Mouse (Mus musculus) forebrain, embryonic 13.5 days (tissue): Measurements from ENCODE around the gene Cox5b. TPM values are rescaled to one million over a fixed set of nuclear protein-coding genes. Genes with fewer than 3 reads are reported as not detected.
"Not testable (repeated sequence)": the region's sequence is repeated elsewhere in the genome, so short reads cannot be mapped to it uniquely, and the experiment has no call there.

Experiments
- ATAC-seq: fragments of 200-750 bp; cut with Nextera tagmentation; 2 replicates; pipeline ENCODE4 v1.8.0; 2017
- H3K27ac ChIP-seq: fragments of 300-500 bp; sonication (generic); 2 replicates; pipeline ENCODE4 v1.5.1; 2015; ENCODE audit warnings: inconsistent platforms, mild to moderate bottlenecking, moderate library complexity
- H3K27me3 ChIP-seq: fragments of 300-500 bp; sonication (generic); 2 replicates; pipeline ENCODE4 v1.6.1; 2015; ENCODE audit warnings: mild to moderate bottlenecking, inconsistent platforms
- H3K36me3 ChIP-seq: fragments of 300-500 bp; sonication (generic); 2 replicates; pipeline ENCODE4 v1.6.1; 2015; ENCODE audit warnings: mild to moderate bottlenecking, inconsistent platforms; ENCODE audit not compliant: poor library complexity, severe bottlenecking
- H3K4me1 ChIP-seq: fragments of 300-500 bp; sonication (generic); 2 replicates; pipeline ENCODE4 v1.6.1; 2015; ENCODE audit warnings: inconsistent platforms
- H3K4me2 ChIP-seq: fragments of 300-500 bp; sonication (generic); 2 replicates; pipeline ENCODE4 v1.6.1; 2015; ENCODE audit warnings: inconsistent platforms, mild to moderate bottlenecking, moderate library complexity
- H3K4me3 ChIP-seq: fragments of 300-500 bp; sonication (generic); 2 replicates; pipeline ENCODE4 v1.5.1; 2015; ENCODE audit warnings: mild to moderate bottlenecking, inconsistent platforms
- H3K9ac ChIP-seq: fragments of 300-500 bp; sonication (generic); 2 replicates; pipeline ENCODE4 v1.6.1; 2015; ENCODE audit warnings: mild to moderate bottlenecking, inconsistent platforms
- H3K9me3 ChIP-seq: fragments of 300-500 bp; sonication (generic); replicated peaks from 2 replicates; pipeline ENCODE4 v1.6.1; 2016; ENCODE audit warnings: inconsistent platforms
- WGBS: fragments of 180-500 bp; shearing (Covaris S2); methylation state at CpG from one replicate; pipeline ENCODE4 v1.1.7; 2015; 5-methylcytosine and 5-hydroxymethylcytosine counted together
- polyA plus RNA-seq: library from polyadenylated mRNA; unstranded; fragments of >200 nt; fragmentation: Nextera tagmentation; extraction: Ambion mirVana; gene quantifications from 2 replicates; pipeline ENCODE4 v1.2.1, GENCODE M21; 2015

Cox5b gene
- polyA plus RNA-seq, 1 experiment from 2014 or later, result 572 TPM

DNA sequence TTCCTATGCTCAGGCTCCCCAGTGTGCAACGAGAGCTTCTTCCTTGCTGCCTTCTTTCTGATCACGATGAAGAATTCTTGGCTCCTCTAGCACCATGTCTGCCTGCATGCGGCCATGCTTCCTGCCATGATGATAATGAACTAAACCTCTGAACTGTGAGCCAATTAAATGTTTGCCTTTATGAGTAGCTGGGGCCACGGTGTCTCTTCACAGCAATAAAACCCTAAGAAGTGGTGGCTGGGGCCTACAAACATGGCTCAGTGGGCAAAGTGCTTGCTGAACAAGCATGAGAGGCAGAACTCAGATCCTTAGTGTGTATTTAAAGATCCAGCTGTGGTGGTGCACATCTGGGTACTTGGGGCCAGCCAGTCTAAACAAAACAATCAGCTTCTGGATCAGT is 25.3 kb upstream of the Cox5b start:
- Histone ChIP-seq H3K36me3 (no peaks in the 10 kb centered on the region), H3K4me3 (no peak overlapping the region), H3K9ac (no peak overlapping the region), H3K4me1 (no peaks in the 10 kb centered on the region), H3K9me3 (no peaks in the 10 kb centered on the region), H3K27ac (no peak overlapping the region), H3K4me2 (no peak overlapping the region), H3K27me3 (no peaks in the 10 kb centered on the region)
- no peak for ATAC-seq
- 71% methylated on average over 4 of the region's 4 CpGs for WGBS

DNA sequence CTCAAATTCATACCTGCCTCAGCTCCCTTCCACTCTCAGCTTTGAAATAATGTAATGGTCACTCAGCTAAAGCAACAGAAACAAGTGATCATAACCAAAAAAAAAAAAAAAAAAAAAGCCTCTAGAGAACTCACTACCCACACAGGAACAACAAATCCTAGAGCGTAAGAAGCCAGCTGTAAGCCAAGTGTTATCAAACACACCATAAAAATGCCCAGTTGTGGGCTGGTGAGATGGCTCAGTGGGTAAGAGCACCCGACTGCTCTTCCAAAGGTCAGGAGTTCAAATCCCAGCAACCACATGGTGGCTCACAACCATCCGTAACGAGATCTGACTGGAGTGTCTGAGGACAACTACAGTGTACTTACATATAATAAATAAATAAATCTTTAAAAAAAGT is 23.2 kb upstream of the Cox5b start:
- not testable (repeated sequence) for H3K4me1 ChIP-seq, H3K27ac ChIP-seq, ATAC-seq, H3K27me3 ChIP-seq, H3K9ac ChIP-seq, H3K4me2 ChIP-seq, H3K4me3 ChIP-seq, H3K36me3 ChIP-seq, H3K9me3 ChIP-seq
- 79% methylated on average over 4 of the region's 4 CpGs for WGBS

DNA sequence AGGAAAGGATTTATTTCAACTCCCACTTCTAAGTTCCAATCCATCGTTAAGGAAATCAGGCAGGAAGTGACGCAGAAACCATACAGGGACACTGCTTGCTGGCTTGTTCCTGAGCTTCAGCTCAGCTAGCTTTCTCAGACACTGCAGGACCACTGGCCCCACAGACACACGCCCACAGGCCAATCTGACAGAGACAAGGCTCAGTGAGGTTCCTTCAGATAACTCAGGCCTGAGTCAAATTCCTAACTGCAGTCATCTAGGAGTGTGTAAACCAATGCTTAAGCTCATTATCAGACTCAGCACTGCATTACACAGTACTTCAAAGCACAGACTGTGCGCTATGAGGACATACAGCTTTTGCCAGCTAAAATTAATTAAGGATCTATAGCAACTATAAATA is 21.0 kb upstream of the Cox5b start:
- no peak for ATAC-seq
- Histone ChIP-seq H3K4me1 (no peaks in the 10 kb centered on the region), H3K9me3 (no peaks in the 10 kb centered on the region), H3K27me3 (no peaks in the 10 kb centered on the region), H3K27ac (no peak overlapping the region), H3K4me3 (no peak overlapping the region), H3K4me2 (no peak overlapping the region), H3K9ac (no peak overlapping the region), H3K36me3 (no peaks in the 10 kb centered on the region)
- 76% methylated on average over 4 of the region's 4 CpGs for WGBS

DNA sequence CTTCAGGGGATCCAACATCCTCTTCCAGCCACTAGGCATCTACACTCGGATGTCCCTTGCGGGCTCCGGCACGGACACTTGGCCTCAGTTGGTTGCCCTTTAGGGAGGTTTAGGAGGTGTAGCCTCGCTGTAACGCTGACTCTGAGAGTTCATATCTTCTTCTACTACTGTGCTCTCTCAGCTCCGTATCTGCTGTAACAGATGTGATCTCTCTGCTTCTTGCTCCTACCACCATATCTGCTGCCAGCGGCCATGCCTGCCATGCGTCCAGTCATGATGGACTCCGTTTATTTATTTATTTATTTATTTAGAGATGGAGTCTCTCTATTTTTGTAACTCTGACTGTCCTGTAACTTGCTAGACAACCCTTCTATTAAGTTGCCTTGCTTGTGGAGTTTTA is 20.0 kb upstream of the Cox5b start:
- Histone ChIP-seq H3K27ac (no peak overlapping the region), H3K36me3 (no peaks in the 10 kb centered on the region), H3K4me1 (no peaks in the 10 kb centered on the region), H3K9me3 (no peaks in the 10 kb centered on the region), H3K4me3 (no peak overlapping the region), H3K27me3 (no peaks in the 10 kb centered on the region), H3K9ac (no peak overlapping the region), H3K4me2 (no peak overlapping the region)
- ATAC-seq, result no peak
- 91% methylated on average over 10 of the region's 10 CpGs for WGBS

DNA sequence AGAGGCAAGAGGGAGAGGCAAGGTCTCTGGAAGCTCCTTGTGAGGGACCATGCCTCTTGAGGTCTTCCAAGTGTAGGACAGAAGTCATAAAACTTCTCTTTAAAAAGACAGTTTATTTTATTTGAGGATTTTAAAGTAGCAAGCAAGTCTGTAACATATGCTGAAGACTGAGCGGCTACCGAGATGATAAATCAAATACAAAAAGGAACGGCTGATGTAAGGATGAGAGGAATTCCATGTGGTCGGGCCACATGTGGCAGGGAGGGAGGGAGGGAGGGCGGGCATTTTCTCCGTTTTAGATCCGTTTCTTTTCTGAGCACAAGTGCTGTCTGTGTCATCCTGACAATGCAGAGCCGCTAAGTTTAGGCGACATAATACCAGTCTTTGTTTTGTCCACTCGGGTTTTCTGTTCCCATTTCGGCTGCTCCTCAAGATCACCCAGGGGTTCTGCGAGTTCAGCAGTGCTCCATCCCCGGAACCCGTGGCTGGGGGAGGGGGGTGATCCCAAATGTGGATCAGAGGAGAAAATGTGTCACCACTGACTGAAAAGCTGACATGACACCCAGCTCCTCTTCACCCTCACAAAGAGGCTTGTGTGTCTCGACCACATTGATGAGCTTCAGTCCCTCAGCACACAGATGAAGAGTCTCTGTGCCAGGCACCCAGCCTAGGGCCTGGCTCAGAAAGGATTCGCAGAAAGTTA is 18.4 kb upstream of the Cox5b start:
- Histone ChIP-seq H3K27ac (no peak overlapping the region), H3K9ac (no peak overlapping the region), H3K36me3 (no peaks in the 10 kb centered on the region), H3K9me3 (no peaks in the 10 kb centered on the region), H3K27me3 (no peaks in the 10 kb centered on the region), H3K4me2 (no peak overlapping the region), H3K4me3 (no peak overlapping the region), H3K4me1 (no peaks in the 10 kb centered on the region)
- 55% methylated on average over 16 of the region's 16 CpGs for WGBS
- ATAC-seq, result no peak

DNA sequence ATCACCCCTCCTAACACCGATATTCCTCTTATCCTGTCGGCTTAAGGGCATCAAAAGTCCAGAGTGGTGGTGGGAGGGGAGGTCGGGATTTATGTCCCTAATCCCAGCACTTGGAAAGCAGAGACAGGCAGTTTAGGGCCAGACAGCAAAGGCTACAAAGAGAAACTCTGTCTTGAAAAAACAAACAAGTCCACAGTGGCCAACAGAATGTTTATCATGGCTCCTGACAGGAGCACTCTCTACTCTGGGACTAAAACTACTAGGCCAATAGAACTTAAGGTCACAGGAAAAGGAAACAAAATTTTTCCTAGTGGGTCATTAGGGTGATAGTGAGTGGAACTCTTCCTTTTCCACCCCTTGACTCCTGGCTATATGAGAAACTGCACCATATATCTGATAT is 16.3 kb upstream of the Cox5b start:
- Histone ChIP-seq H3K9me3 (no peaks in the 10 kb centered on the region), H3K36me3 (no peaks in the 10 kb centered on the region), H3K4me1 (no peaks in the 10 kb centered on the region), H3K27me3 (no peaks in the 10 kb centered on the region), H3K9ac (no peak overlapping the region), H3K27ac (no peak overlapping the region), H3K4me2 (no peak overlapping the region), H3K4me3 (no peak overlapping the region)
- WGBS, result 78% methylated on average over 3 of the region's 3 CpGs
- ATAC-seq, result no peak

DNA sequence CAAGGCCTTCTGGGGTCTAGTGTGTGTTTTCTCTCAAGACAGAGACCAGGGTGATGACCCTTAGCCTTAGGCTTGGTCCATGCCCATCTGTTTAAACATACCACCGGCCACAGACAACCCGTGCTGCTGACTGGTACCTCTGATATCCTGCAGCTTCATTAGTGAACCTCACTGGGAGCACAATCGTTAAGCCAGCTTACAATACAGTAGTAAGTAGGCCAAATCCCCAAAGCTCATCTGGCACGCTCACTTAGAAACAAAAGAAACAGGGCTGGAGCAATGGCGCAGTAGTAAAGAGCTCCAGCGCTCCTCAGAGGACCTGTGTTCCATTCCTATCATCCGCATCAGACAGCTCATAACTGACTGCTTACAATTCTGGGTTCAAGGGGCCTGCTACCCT is 10.4 kb upstream of the Cox5b start:
- no peak for ATAC-seq
- no peak overlapping the region for H3K27ac ChIP-seq
- 36% methylated on average over 7 of the region's 7 CpGs for WGBS
- H3K27me3 ChIP-seq, result no peaks in the 10 kb centered on the region
- no peak overlapping the region for H3K4me2 ChIP-seq
- no peak overlapping the region for H3K9ac ChIP-seq
- no peaks in the 10 kb centered on the region for H3K9me3 ChIP-seq
- no peaks in the 10 kb centered on the region for H3K4me1 ChIP-seq
- no peak overlapping the region for H3K4me3 ChIP-seq
- H3K36me3 ChIP-seq, result no peaks in the 10 kb centered on the region

DNA sequence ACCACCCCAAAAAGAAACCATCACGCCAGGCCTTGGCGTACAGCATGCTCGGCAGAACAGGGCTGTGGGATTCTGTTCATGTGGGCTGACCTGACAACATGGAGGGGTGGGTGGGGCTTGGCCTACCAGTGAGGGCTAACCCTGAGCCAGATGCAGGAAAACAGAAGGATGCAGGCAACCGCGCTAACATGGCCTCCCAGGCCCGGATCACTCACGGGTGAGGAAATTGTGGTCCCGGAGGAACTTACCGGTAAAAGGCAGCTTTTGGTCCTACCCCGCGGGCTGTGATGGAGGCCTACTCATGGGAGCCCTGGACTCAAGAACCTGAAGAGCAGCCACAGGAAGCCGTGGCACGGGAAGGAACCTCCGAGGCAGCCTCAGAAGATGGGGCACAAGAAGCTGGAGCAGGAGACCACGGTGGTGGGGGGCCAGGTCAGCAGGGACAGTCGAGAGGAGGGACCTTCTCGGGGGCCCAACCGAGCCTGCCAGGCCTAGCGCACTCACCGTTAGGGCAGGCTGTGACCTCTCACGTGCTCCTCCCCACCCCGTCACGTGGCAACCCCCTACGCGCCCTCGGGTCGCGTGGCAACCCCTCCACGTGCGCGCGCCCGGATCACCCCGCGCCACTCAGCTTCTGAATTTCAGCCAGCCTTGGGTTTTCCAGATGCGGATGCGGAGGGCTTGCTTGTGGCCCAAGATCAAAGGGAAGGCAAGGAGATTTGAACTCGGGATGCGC is 8.5 kb upstream of the Cox5b start, which contains the start of gene Fam178b:
TSS of gene Fam178b (minus strand) at position 564 of the 736 bp plus-strand sequence.
- no peak for ATAC-seq
- no peak within 1 kb of the TSS for H3K4me2 ChIP-seq
- H3K4me1 ChIP-seq, result no peaks in the 10 kb centered on the region
- H3K4me3 ChIP-seq, result no peak within 1 kb of the TSS
- H3K36me3 ChIP-seq, result no peaks in the 10 kb centered on the region
- H3K27ac ChIP-seq, result no peak within 1 kb of the TSS
- H3K9me3 ChIP-seq, result no peaks in the 10 kb centered on the region
- H3K27me3 ChIP-seq, result no peaks in the 10 kb centered on the region
- no peak within 1 kb of the TSS for H3K9ac ChIP-seq
- WGBS, result 92% methylated on average over 39 of the region's 39 CpGs

DNA sequence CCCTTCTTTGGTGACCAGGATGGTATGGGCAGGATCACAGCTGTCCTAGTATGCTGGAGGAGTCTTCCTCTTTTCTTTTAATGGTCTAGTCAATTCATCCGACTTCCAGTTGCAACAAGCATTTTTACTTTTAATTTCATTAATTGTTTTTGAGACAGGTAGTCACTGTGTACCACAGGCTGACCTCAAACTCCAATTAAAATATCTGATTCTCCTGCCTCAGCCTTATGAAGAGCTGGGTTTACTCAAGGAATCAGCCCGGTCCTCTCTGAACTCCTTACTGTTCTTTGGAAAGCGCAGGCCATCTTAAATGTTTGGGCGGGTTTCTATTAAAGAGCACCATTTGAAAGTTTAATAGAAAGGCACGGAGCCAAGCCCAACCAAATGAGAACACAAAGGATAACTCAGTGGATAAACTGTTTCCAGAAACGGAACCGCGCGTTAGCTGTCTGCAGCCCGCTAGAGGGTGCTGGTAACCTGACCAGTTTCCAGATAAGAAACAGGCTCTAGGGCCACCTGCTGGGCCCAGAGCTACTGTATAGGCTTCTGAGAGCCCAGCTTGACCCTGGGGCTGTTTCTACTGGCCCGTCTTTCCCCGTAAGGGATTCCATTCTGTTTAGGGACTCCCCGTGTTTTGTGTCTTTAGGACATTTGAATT is 7.3 kb upstream of the Cox5b start:
- 10% methylated on average over 13 of the region's 13 CpGs for WGBS
- H3K4me1 ChIP-seq, result no peaks in the 10 kb centered on the region
- no peak overlapping the region for H3K27ac ChIP-seq
- no peak overlapping the region for H3K4me2 ChIP-seq
- H3K27me3 ChIP-seq, result no peaks in the 10 kb centered on the region
- no peaks in the 10 kb centered on the region for H3K36me3 ChIP-seq
- H3K9ac ChIP-seq, result no peak overlapping the region
- H3K4me3 ChIP-seq, result no peak overlapping the region
- H3K9me3 ChIP-seq, result no peaks in the 10 kb centered on the region
- ATAC-seq, result peak; percentile 83

DNA sequence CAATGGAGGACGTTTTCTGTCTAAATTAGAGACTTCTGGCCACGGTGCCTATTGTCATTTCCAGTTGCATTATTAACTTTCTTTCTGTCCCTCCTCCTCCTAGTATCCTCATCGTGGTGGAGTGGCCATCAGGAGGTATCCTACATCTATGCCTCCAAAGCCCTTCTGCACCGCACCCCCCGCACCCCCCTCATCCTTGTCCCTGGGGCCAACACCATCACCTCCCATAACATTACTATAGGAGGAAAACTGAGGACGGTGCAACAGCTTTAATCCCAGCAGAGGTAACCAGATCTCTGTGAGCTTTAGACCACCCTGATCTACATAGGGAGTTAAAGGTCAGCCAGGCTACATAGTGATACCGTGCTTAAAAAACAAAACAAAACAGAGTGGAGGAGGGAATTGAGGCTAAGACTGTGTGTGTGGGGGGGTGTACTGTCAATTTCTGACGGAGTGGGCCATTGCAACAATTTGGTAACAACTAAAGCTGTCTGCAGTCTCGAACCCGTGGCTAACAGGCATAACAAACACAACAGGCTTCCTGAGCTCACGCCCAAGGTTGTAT is 496 bp upstream of the Cox5b start:
- WGBS, result 67% methylated on average over 11 of the region's 11 CpGs
- no peak; the same call in 1 of the 2 replicates for ATAC-seq
- no peak overlapping the region for H3K27ac ChIP-seq

DNA sequence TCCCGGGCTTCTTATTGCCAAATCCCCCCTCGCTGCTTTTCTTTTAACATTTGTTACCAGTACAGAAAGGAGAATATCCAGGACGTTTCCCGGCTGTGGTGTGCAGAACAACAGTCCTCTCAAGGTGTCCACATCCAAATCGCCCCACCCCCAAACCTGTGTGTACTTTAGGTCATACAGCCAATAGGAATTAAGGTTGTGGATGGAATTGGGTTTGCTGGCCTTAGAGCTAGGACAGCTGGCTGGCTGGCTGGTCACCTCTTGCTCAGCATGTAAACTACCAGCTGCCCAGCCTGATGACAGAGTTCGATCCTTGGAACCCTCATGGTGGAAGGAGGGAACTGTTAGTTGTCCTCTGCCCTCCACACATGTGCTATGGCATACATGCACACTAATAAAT is 3.6 kb downstream of the Cox5b start:
- Histone ChIP-seq H3K4me3 (no peak overlapping the region), H3K4me1 (peaks cover 11% of the 10 kb centered on the region), H3K27me3 (no peaks in the 10 kb centered on the region), H3K27ac (no peak overlapping the region), H3K4me2 (no peak overlapping the region), H3K9ac (no peak overlapping the region), H3K9me3 (no peaks in the 10 kb centered on the region), H3K36me3 (peaks cover 44% of the 10 kb centered on the region)
- WGBS, result 89% methylated on average over 6 of the region's 6 CpGs
- no peak for ATAC-seq

More for the DNA sequence above, 496 bp upstream of the Cox5b start:
- Histone ChIP-seq H3K4me2 (peak overlapping the region; percentile 90), H3K36me3 (peaks cover 25% of the 10 kb centered on the region), H3K4me3 (peak overlapping the region; percentile 85), H3K27me3 (no peaks in the 10 kb centered on the region), H3K9me3 (no peaks in the 10 kb centered on the region), H3K9ac (peak overlapping the region; percentile 46), H3K4me1 (peaks cover 11% of the 10 kb centered on the region)

DNA sequence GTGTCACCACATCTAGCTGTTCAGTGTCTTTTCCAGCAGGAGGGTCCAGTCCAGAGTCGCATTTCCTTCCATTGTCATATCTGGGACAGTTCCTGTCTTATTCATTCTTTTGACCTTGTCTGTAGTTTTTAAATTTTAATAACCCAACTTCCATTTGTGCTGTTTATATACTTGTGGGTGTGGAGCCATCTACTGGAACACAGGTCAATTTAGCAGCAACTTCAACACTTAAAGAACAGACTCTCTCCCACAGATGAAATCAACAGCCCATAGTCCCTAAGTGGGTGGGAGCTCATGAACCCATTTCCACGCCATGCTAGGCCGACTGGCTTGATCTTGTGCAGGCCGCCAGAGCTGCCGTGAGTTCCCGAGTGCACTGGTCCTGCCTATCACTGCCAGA is 5.2 kb downstream of the Cox5b start:
- no peak for ATAC-seq
- 77% methylated on average over 6 of the region's 6 CpGs for WGBS
- no peaks in the 10 kb centered on the region for H3K9me3 ChIP-seq

More for the DNA sequence above, 5.2 kb downstream of the Cox5b start:
- Histone ChIP-seq H3K4me2 (no peak overlapping the region), H3K27ac (no peak overlapping the region), H3K36me3 (peaks cover 59% of the 10 kb centered on the region), H3K9ac (no peak overlapping the region), H3K4me1 (peaks cover 11% of the 10 kb centered on the region), H3K4me3 (no peak overlapping the region), H3K27me3 (no peaks in the 10 kb centered on the region)
